Comparison of ENCODE assay signal across 8 mouse cellular contexts in the genomic region with DNA sequence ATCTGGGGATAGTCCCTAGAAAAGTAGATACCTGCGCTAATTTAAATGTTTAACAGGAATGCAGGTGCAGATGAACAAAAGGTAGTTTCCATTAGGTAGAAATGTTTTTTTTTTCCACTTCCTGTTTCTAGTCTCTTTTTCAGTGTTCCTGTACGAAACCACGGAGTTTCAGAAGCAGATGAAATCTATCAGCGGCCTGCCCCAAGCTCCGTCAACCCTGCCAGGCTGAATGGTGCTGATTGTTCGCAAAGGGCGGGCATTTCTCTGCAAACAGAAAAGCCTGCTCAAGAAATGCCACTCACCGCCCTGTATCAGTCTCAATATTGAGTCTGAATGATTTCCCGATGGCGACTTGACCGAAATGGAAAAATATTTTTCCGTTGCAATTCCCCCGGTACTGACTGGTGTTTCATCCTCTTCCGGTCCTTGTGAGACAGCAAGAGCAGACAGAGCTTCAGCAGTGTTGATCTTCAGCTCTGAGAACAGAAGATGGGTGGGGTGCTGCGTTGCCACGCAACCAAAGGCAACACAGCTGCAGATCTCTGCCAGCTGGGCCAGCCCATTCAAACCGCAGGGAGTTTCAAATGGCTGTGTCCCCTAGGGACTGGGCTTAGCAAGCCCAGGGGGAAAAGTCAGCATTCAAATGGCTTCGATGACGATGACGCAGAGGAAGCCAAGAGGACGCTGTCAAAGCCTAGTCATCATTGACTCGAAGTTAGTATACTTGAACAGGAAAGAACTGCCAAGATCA. TPM values are rescaled to one million over a fixed set of nuclear protein-coding genes. Genes with fewer than 3 reads are reported as not detected.
DNase-seq lines count a peak whose midpoint lies in the region; ATAC-seq lines count a peak whose summit lies in the region.

No protein-coding gene starts in this region.

- DNase-seq in WW6 (ENCODE audit: low read depth, low spot score): peak; percentile 78
- DNase-seq in embryo, embryonic 10 days (ENCODE audit: low spot score): peak; percentile 91
- DNase-seq in gastrocnemius, postnatal 14 days: peak; percentile 89
- peak; percentile 75 to 81 for DNase-seq in left cerebral cortex, adult 9 months (ENCODE audit: low spot score in 2 of 2)
- DNase-seq in right cerebral cortex, postnatal 10 days (ENCODE audit: low spot score in 2 of 2): peak; percentile 89 to 93
- DNase-seq in yolk sac, embryonic 10.5 days (ENCODE audit: low spot score): peak; percentile 69

- intact Hi-C loops in gastrocnemius, postnatal 14 days (cut with DNase I; ENCODE audit: low total_unique reads): no loop called here

- H3K36me3 ChIP-seq in megakaryocyte, embryonic 14.5 days (replicated peaks; ENCODE audit: low read length): no peaks in the 10 kb centered on the region

- peaks cover under 1% of the 10 kb centered on the region for H3K27me3 ChIP-seq in megakaryocyte, embryonic 14.5 days (replicated peaks)

- H3K4me1 ChIP-seq in megakaryocyte, embryonic 14.5 days: peaks cover 30% of the 10 kb centered on the region

- peak overlapping the region; percentile 87 for H3K4me3 ChIP-seq in megakaryocyte, embryonic 14.5 days (replicated peaks)

- H3K9me3 ChIP-seq in megakaryocyte, embryonic 14.5 days: no peaks in the 10 kb centered on the region

- ATAC-seq in inflammation-experienced regulatory T-cells, adult 6 months: peak; percentile 91

RNA-seq across cellular contexts. Expression of a gene that starts 47.5 kb away (rescaled TPM):
- total RNA-seq in gastrocnemius, postnatal 14 days (2021): 10 to 100 TPM; 25.2 to 27.1 TPM
- polyA plus RNA-seq in inflammation-experienced regulatory T-cells, adult 6 months (2017; shearing (Covaris generic)): 100 to 1,000 TPM; 200 to 243 (median 210) TPM
- 4.6 and 6.2 TPM in 2 replicates for polyA plus RNA-seq in megakaryocyte, embryonic 14.5 days (2012; ENCODE audit: insufficient read depth, low replicate concordance)

Comparison
In these comparisons a context has a peak if more than half of its experiments do, and no peak if none do; other contexts are left out.
1. Peak in every context shown above with its lines: DNase-seq, ATAC-seq and H3K4me3 ChIP-seq.
2. RNA of a gene that starts 47.5 kb away (polyA plus RNA-seq): 200 to 243 TPM in inflammation-experienced regulatory T-cells, adult 6 months; 4.6 to 6.2 TPM in megakaryocyte, embryonic 14.5 days; every median in the first group is over 10 times any median in the second.